Mouse (Mus musculus) limb, embryonic 10.5 days (tissue): ENCODE results near the gene Cobl. TPM values are rescaled to one million over a fixed set of nuclear protein-coding genes. Genes with fewer than 3 reads are reported as not detected.
A peak's percentile ranks its signal among the peaks of the same experiment; 100 is the strongest.

Source experiments
- DNase-seq: peaks from one replicate; pipeline ENCODE4 v3.0.0-alpha.2; 2017; ENCODE audit warnings: low spot score
- H3K27ac ChIP-seq: fragments of 300-500 bp; sonication (generic); 2 replicates; pipeline ENCODE4 v1.5.1; 2016; ENCODE audit warnings: mild to moderate bottlenecking
- H3K27me3 ChIP-seq: fragments of 300-500 bp; sonication (generic); 2 replicates; pipeline ENCODE4 v1.6.1; 2016; ENCODE audit warnings: low read depth, mild to moderate bottlenecking; ENCODE audit not compliant: poor library complexity, severe bottlenecking
- H3K36me3 ChIP-seq: fragments of 300-500 bp; sonication (generic); 2 replicates; pipeline ENCODE4 v1.6.1; 2016; ENCODE audit warnings: mild to moderate bottlenecking, moderate library complexity
- H3K4me1 ChIP-seq: fragments of 300-500 bp; sonication (generic); 2 replicates; pipeline ENCODE4 v1.6.1; 2016
- H3K4me3 ChIP-seq: fragments of 300-500 bp; sonication (generic); 2 replicates; pipeline ENCODE4 v1.5.1; 2016; ENCODE audit warnings: mild to moderate bottlenecking, moderate library complexity
- H3K9me3 ChIP-seq: fragments of 300-500 bp; sonication (generic); replicated peaks from 2 replicates; pipeline ENCODE4 v1.6.1; 2016; ENCODE audit warnings: mild to moderate bottlenecking
- WGBS: fragments of 180-500 bp; shearing (Covaris S2); methylation state at CpG from one replicate; pipeline ENCODE4 v1.1.7; 2016; 5-methylcytosine and 5-hydroxymethylcytosine counted together
- polyA plus RNA-seq: library from polyadenylated mRNA; unstranded; fragments of >200 nt; fragmentation: Nextera tagmentation; extraction: Ambion mirVana; gene quantifications from 2 replicates; pipeline ENCODE4 v1.2.1, GENCODE M21; 2016

Cobl gene
- polyA plus RNA-seq, 1 experiment from 2014 or later, result 0.58 TPM

DNA sequence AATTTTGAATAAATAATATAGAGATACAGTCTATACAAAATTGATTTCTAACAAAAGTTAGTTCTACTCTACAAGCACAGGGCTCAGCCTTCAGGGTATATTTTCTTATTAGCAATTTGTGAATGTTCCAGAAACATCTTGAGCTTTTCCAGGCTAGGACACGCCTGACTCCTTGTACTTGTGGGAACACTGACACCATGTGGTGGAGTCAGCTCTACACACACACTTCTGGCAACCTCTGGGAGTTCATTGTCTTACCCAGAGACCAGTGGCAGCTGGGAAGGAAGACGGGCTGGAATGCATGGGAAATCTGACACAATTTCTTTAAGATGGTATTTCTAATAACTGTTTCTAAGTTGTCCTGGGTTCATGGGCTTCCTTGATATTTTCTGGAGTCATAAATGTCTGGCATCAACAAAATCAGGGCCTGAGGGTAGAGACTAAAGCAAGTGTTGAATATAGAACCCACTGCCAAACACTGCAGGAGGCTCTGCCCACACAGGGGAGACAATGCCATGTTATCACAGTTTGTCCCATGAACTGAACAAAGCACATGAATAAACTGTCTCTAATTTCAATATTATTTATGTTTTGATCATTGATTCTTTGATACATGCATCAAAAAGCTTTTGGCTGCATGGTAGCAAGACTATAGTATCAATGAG is 105.3 kb downstream of the Cobl start:
- H3K27ac ChIP-seq, result no peak overlapping the region
- no peaks in the 10 kb centered on the region for H3K36me3 ChIP-seq
- H3K27me3 ChIP-seq, result no peaks in the 10 kb centered on the region
- H3K4me3 ChIP-seq, result no peak overlapping the region
- WGBS, result 38% methylated on average over 2 of the region's 2 CpGs
- H3K4me1 ChIP-seq, result no peaks in the 10 kb centered on the region
- no peaks in the 10 kb centered on the region for H3K9me3 ChIP-seq
- peak; percentile 36 for DNase-seq

DNA sequence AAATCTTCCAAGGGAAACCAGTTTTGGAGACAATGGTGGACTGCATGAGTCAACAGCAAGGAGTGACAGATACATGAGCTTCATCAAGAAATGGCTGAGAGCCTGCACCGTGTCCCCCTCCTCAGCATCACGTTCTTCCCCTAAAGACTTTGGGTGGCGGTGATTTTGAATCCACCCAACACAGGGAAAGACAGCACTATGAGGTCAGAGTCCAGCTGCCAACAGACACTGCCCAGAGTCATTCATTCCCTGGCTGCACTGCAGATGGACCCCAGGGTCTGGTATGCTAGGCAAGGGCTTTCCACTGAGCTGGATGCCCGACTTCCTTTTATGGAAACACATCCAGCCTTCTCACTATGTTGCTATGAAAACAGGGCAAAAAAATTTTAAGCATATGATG is 106.2 kb downstream of the Cobl start:
- no peaks in the 10 kb centered on the region for H3K36me3 ChIP-seq
- H3K27ac ChIP-seq, result no peak overlapping the region
- no peaks in the 10 kb centered on the region for H3K27me3 ChIP-seq
- 79% methylated on average over 4 of the region's 4 CpGs for WGBS
- no peak overlapping the region for H3K4me3 ChIP-seq
- H3K4me1 ChIP-seq, result no peaks in the 10 kb centered on the region
- no peaks in the 10 kb centered on the region for H3K9me3 ChIP-seq
- no peak for DNase-seq

DNA sequence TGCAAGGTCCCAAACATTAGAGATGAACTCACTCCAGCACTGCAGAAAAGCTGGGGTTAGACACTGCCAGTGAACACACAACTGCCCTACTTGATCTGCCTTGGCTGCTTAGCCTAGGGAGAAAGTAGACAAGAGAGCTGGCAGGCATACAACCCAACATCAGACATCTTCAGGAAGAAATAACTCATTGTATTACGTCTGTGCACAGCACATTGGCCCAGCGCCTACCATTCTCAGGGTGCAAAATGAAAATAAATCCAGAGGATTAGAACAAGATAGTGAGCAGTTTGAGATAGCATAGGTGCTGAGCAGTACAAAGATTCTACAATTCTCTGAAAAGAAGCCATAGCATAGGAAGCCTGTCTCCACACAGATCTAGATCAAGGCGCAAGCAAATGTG is 109.1 kb downstream of the Cobl start:
- Histone ChIP-seq H3K9me3 (no peaks in the 10 kb centered on the region), H3K27ac (no peak overlapping the region), H3K27me3 (no peaks in the 10 kb centered on the region), H3K36me3 (no peaks in the 10 kb centered on the region), H3K4me1 (peaks cover 5% of the 10 kb centered on the region; the same call in 1 of the 2 replicates), H3K4me3 (no peak overlapping the region)
- no peak for DNase-seq
- 88% methylated on average over 3 of the region's 3 CpGs for WGBS

GRCm38 (mm10) chr11:12350986-12351546 is 113.7 kb downstream of the Cobl start:
- Histone ChIP-seq H3K4me3 (no peak overlapping the region), H3K9me3 (no peaks in the 10 kb centered on the region), H3K27me3 (no peaks in the 10 kb centered on the region), H3K27ac (no peak overlapping the region), H3K36me3 (no peaks in the 10 kb centered on the region), H3K4me1 (peaks cover 5% of the 10 kb centered on the region; the same call in 1 of the 2 replicates)
- 46% methylated on average over 3 of the region's 3 CpGs for WGBS
- DNase-seq, result no peak

GRCm38 (mm10) chr11:12350086-12350485 is 114.7 kb downstream of the Cobl start:
- Histone ChIP-seq H3K27ac (no peak overlapping the region), H3K9me3 (no peaks in the 10 kb centered on the region), H3K4me3 (no peak overlapping the region), H3K36me3 (no peaks in the 10 kb centered on the region), H3K4me1 (peaks cover 5% of the 10 kb centered on the region; the same call in 1 of the 2 replicates), H3K27me3 (no peaks in the 10 kb centered on the region)
- DNase-seq, result no peak
- WGBS, result 85% methylated on average over 1 of the region's 1 CpGs

- WGBS, result 88% methylated on average over 2 of the region's 2 CpGs
- no peaks in the 10 kb centered on the region for H3K27me3 ChIP-seq
- H3K4me3 ChIP-seq, result no peak overlapping the region
- H3K9me3 ChIP-seq, result no peaks in the 10 kb centered on the region
- H3K27ac ChIP-seq, result no peak overlapping the region
- peaks cover 5% of the 10 kb centered on the region; the same call in 1 of the 2 replicates for H3K4me1 ChIP-seq
- DNase-seq, result no peak
- no peaks in the 10 kb centered on the region for H3K36me3 ChIP-seq
Measured at GRCm38 (mm10) chr11:12346486-12346885, 118.3 kb downstream of the Cobl start.

DNA sequence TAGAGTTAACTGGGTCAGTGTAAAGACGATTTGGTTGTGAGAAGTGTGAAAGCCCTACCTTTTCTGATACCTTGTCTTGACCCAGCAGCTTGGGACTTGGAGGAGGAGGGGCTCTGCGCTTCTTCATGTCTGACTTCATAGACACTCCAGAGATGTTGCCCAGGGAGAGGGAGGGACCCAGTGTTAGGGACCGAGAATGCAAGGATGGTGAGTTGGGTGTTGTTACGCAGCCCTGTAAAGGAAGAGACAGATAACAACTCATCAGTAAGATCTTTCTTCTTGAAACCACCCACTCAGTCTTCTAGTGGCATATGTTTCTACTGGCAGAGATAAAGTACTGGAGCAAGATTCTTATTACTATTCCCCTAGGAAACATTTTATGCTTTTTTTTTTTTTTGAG is 121.1 kb downstream of the Cobl start:
- DNase-seq, result no peak
- no peak overlapping the region for H3K4me3 ChIP-seq
- no peaks in the 10 kb centered on the region for H3K4me1 ChIP-seq
- WGBS, result 88% methylated on average over 4 of the region's 4 CpGs
- no peaks in the 10 kb centered on the region for H3K9me3 ChIP-seq
- H3K27me3 ChIP-seq, result no peaks in the 10 kb centered on the region
- no peak overlapping the region for H3K27ac ChIP-seq
- H3K36me3 ChIP-seq, result no peaks in the 10 kb centered on the region

DNA sequence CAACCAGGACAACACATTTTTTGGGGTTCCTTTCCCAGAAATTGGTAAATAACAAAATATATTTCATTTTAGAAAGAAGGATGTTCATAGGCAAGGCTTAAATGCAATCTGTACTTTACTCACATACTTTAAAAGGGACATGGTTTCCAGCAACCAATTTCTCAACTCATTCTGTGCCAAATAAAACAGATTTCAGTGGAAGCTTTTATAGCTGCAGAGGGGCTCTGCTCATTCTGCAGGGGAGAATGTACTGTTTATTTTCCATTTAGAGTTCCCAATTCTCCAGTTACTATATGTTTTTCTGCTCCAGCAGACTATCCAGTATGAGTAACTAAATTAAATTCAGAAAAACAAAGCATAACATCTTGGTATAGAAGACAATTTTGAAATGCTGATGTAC is 124.1 kb downstream of the Cobl start:
- Histone ChIP-seq H3K27me3 (no peaks in the 10 kb centered on the region), H3K4me3 (no peak overlapping the region), H3K36me3 (no peaks in the 10 kb centered on the region), H3K27ac (no peak overlapping the region), H3K9me3 (no peaks in the 10 kb centered on the region), H3K4me1 (no peaks in the 10 kb centered on the region)
- DNase-seq, result no peak

- Histone ChIP-seq H3K27ac (no peak overlapping the region), H3K4me1 (no peaks in the 10 kb centered on the region), H3K9me3 (no peaks in the 10 kb centered on the region), H3K4me3 (no peak overlapping the region), H3K36me3 (no peaks in the 10 kb centered on the region), H3K27me3 (no peaks in the 10 kb centered on the region)
- DNase-seq, result no peak
- WGBS, result 83% methylated on average over 12 of the region's 12 CpGs
Measured at GRCm38 (mm10) chr11:12336145-12336544, 128.6 kb downstream of the Cobl start.

GRCm38 (mm10) chr11:12331997-12332396 is 132.8 kb downstream of the Cobl start:
- WGBS, result 84% methylated on average over 2 of the region's 2 CpGs
- DNase-seq, result no peak
- no peaks in the 10 kb centered on the region for H3K27me3 ChIP-seq
- H3K27ac ChIP-seq, result no peak overlapping the region
- no peak overlapping the region for H3K4me3 ChIP-seq
- no peaks in the 10 kb centered on the region for H3K36me3 ChIP-seq
- no peaks in the 10 kb centered on the region for H3K4me1 ChIP-seq
- H3K9me3 ChIP-seq, result no peaks in the 10 kb centered on the region

DNA sequence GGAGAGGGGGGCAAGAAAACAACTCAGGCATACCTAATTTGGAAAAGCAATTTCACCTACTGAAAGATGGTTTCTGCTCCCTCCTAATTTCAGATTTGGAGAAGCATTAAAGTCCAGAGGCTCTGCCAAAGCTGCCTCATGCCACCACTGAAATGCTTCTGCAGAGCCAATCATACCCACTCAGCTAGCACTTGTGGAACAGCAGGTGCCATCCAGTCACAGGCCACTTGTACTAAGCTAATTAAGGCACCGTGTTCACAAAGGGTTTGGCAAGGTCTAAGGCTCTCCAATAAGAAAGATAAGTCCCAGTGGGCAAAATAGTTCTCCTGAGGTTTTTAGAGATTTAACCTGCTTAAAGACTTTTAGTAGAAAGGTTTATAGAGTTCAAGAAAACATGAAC is 143.3 kb downstream of the Cobl start:
- Histone ChIP-seq H3K4me1 (no peaks in the 10 kb centered on the region), H3K27me3 (no peaks in the 10 kb centered on the region), H3K27ac (no peak overlapping the region), H3K4me3 (no peak overlapping the region), H3K9me3 (no peaks in the 10 kb centered on the region), H3K36me3 (no peaks in the 10 kb centered on the region)
- DNase-seq, result no peak
- WGBS, result 96% methylated on average over 1 of the region's 1 CpGs

GRCm38 (mm10) chr11:12319318-12319717 is 145.4 kb downstream of the Cobl start:
- H3K4me1 ChIP-seq, result no peaks in the 10 kb centered on the region
- WGBS, result 94% methylated on average over 3 of the region's 3 CpGs
- no peak overlapping the region for H3K4me3 ChIP-seq
- no peaks in the 10 kb centered on the region for H3K9me3 ChIP-seq
- no peaks in the 10 kb centered on the region for H3K36me3 ChIP-seq
- H3K27me3 ChIP-seq, result no peaks in the 10 kb centered on the region
- no peak overlapping the region for H3K27ac ChIP-seq
- no peak for DNase-seq

DNA sequence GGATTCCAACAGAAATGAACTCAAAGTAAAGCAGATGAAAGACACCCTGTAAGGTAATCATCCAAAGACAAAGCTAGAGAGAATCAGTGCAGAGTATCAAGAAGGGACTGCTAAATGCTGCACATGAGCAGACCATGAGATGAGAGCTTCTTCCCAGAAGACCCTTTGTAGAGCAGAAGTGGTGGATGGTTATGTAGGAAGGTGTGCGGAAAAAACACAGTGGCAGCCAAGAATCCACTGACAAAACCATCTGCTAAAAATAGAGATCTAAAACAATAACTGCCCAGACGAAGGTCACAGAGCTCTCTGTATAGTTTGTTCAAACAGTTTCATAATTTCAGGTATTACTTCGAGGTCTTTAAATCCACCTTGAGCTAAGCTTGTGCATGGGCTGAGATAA is 149.1 kb downstream of the Cobl start:
- WGBS, result 78% methylated on average over 3 of the region's 3 CpGs
- no peaks in the 10 kb centered on the region for H3K27me3 ChIP-seq
- no peaks in the 10 kb centered on the region for H3K9me3 ChIP-seq
- no peak overlapping the region for H3K4me3 ChIP-seq
- H3K4me1 ChIP-seq, result no peaks in the 10 kb centered on the region
- no peaks in the 10 kb centered on the region for H3K36me3 ChIP-seq
- no peak overlapping the region for H3K27ac ChIP-seq
- no peak for DNase-seq
